Mouse (Mus musculus) heart, postnatal 0 days (tissue): Measurements from ENCODE around the gene Selenok. TPM values are rescaled to one million over a fixed set of nuclear protein-coding genes. Genes with fewer than 3 reads are reported as not detected.
A peak's percentile ranks its signal among the peaks of the same experiment; 100 is the strongest.

Experiments
- ATAC-seq: fragments of 200-750 bp; cut with Nextera tagmentation; 2 replicates; pipeline ENCODE4 v1.8.0; 2017; ENCODE audit warnings: low read depth, moderate number of reproducible peaks, moderate library complexity; ENCODE audit not compliant: insufficient read depth
- DNase-seq: peaks from one replicate; pipeline ENCODE4 v3.0.0-alpha.2; 2016; ENCODE audit warnings: low spot score
- H3K27ac ChIP-seq: fragments of 300-500 bp; sonication (generic); 2 replicates; pipeline ENCODE4 v1.5.1; 2014; ENCODE audit warnings: low read depth, mild to moderate bottlenecking
- H3K27me3 ChIP-seq: fragments of 300-500 bp; sonication (generic); 2 replicates; pipeline ENCODE4 v1.6.1; 2014; ENCODE audit warnings: low read length, mixed read lengths; ENCODE audit not compliant: control insufficient read depth, insufficient read depth
- H3K36me3 ChIP-seq: fragments of 300-500 bp; sonication (generic); replicated peaks from 2 replicates; pipeline ENCODE4 v1.6.1; 2014; ENCODE audit warnings: low read length, mixed read lengths; ENCODE audit not compliant: control insufficient read depth, insufficient read depth
- H3K4me1 ChIP-seq: fragments of 300-500 bp; sonication (generic); 2 replicates; pipeline ENCODE4 v1.6.1; 2014; ENCODE audit warnings: antibody characterized with exemption; ENCODE audit not compliant: control insufficient read depth, insufficient read depth
- H3K4me2 ChIP-seq: fragments of 300-500 bp; sonication (generic); 2 replicates; pipeline ENCODE4 v1.6.1; 2014; ENCODE audit warnings: low read depth, mild to moderate bottlenecking, low read length, moderate library complexity
- H3K4me3 ChIP-seq: fragments of 300-500 bp; sonication (generic); 2 replicates; pipeline ENCODE4 v1.5.1; 2014; ENCODE audit warnings: low read depth, low read length
- H3K9ac ChIP-seq: fragments of 300-500 bp; sonication (generic); replicated peaks from 2 replicates; pipeline ENCODE4 v1.6.1; 2014; ENCODE audit warnings: low read depth, low read length, mixed read lengths
- H3K9me3 ChIP-seq: fragments of 300-500 bp; sonication (generic); replicated peaks from 2 replicates; pipeline ENCODE4 v1.6.1; 2016; ENCODE audit warnings: low read length; ENCODE audit not compliant: control insufficient read depth
- CTCF ChIP-seq: IDR thresholded peaks from 2 replicates; pipeline ENCODE4 v1.5.1; 2016; ENCODE audit warnings: antibody characterized with exemption, control low read depth, low read depth
- EP300 ChIP-seq: IDR thresholded peaks from 2 replicates; pipeline ENCODE4 v1.6.1; 2016; ENCODE audit warnings: antibody characterized with exemption, low read depth
- WGBS: fragments of 180-500 bp; shearing (Covaris S2); extraction: QIAGEN DNeasy Blood & Tissue Kit; methylation state at CpG from one replicate; pipeline ENCODE4 v1.1.7; 2014; 5-methylcytosine and 5-hydroxymethylcytosine counted together
- polyA plus RNA-seq: library from polyadenylated mRNA; unstranded; fragments of >200 nt; fragmentation: Nextera tagmentation; extraction: Ambion mirVana; gene quantifications from 2 replicates; pipeline ENCODE4 v1.2.1, GENCODE M21; 2015
- total RNA-seq: library from RNA; depleted of rRNA; stranded (reverse); fragments of >200 nt; gene quantifications from 2 replicates; pipeline ENCODE4 v1.2.3, GENCODE M21; 2014; ENCODE audit warnings: low replicate concordance

Gene Selenok
- total and polyA plus RNA-seq, 2 experiments from 2014 or later = 49.7 to 252 TPM

DNA sequence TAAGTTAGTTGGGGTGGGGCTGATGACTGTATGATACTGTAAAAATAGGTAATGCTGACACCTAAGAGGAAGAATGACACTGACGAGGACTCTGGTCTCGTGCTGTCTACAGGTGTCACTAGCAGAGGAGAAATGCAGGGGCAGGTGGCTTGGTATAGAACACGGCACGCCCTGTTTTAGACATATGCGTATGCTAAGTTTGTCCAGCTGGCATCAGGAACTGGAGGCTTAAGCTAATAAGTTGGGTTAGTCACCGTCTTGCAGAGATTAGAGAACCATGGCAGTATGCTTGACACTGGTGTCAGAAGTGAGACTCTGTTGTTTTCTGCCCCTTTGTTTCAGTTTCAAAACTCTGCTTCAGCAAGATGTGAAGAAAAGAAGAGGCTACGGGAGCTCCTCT is 3.3 kb downstream of the Selenok start:
- H3K36me3 ChIP-seq = peaks cover 49% of the 10 kb centered on the region
- WGBS = 91% methylated on average over 7 of the region's 7 CpGs
- no peaks in the 10 kb centered on the region for H3K9me3 ChIP-seq
- no peak for DNase-seq
- no peak overlapping the region for H3K4me2 ChIP-seq
- no peak overlapping the region for H3K9ac ChIP-seq
- no peak overlapping the region for H3K27ac ChIP-seq
- peaks cover 12% of the 10 kb centered on the region for H3K4me1 ChIP-seq
- no peaks in the 10 kb centered on the region for H3K27me3 ChIP-seq
- ATAC-seq = no peak
- no peak overlapping the region for H3K4me3 ChIP-seq
- TF ChIP-seq CTCF (no peak), EP300 (no peak)

GRCm38 (mm10) chr14:29971993-29972392 is 3.9 kb downstream of the Selenok start:
- Histone ChIP-seq H3K9me3 (no peaks in the 10 kb centered on the region), H3K27ac (no peak overlapping the region), H3K4me2 (no peak overlapping the region), H3K9ac (no peak overlapping the region), H3K36me3 (peaks cover 49% of the 10 kb centered on the region), H3K27me3 (no peaks in the 10 kb centered on the region), H3K4me3 (no peak overlapping the region), H3K4me1 (peaks cover 12% of the 10 kb centered on the region)
- no peak for DNase-seq
- 89% methylated on average over 5 of the region's 5 CpGs for WGBS
- TF ChIP-seq EP300 = no peak
- TF ChIP-seq CTCF = no peak
- no peak for ATAC-seq

DNA sequence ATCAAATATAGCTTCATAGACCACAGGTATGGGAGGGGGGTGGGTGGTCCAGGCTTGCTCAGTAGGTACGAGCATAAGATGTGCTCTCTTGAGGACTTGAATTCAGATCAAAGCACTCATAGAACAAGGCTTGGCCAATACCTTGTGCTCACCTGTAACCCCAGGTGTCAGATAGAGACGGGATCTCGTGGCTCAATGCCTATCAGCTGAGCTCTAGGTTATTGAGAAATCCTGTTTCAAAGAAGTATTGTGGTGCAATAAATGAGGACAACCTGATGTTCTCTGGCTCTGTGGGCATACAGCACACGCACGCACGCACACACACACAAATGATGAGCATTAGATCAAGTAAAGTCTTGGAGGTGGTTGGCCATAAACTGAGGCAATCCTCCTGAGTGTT is 8.8 kb downstream of the Selenok start:
- ATAC-seq (no peak), DNase-seq (no peak)
- Histone ChIP-seq H3K4me1 (peaks cover 8% of the 10 kb centered on the region; the same call in 1 of the 2 replicates), H3K27ac (no peak overlapping the region), H3K4me2 (no peak overlapping the region), H3K9me3 (no peaks in the 10 kb centered on the region), H3K27me3 (no peaks in the 10 kb centered on the region), H3K36me3 (peaks cover 50% of the 10 kb centered on the region), H3K9ac (no peak overlapping the region), H3K4me3 (no peak overlapping the region)
- TF ChIP-seq EP300 (no peak), CTCF (no peak)
- WGBS = 88% methylated on average over 6 of the region's 6 CpGs

- H3K27me3 ChIP-seq = no peaks in the 10 kb centered on the region
- H3K36me3 ChIP-seq = peaks cover 50% of the 10 kb centered on the region
- DNase-seq (peak; percentile 90), ATAC-seq (peak; percentile 96)
- peak within 1 kb of the TSS; percentile 78 for H3K4me3 ChIP-seq
- peak within 1 kb of the TSS; percentile 80 for H3K9ac ChIP-seq
- H3K9me3 ChIP-seq = no peaks in the 10 kb centered on the region
- peak within 1 kb of the TSS; percentile 92 for H3K27ac ChIP-seq
- TF ChIP-seq CTCF (no peak), EP300 (peak; percentile 74; the same call in 1 of the 2 replicates)
- WGBS = 1% methylated on average over 44 of the region's 44 CpGs
- peak within 1 kb of the TSS; percentile 77 for H3K4me2 ChIP-seq
- peaks cover 8% of the 10 kb centered on the region; the same call in 1 of the 2 replicates for H3K4me1 ChIP-seq
Measured at GRCm38 (mm10) chr14:29978254-29979204, 10.4 kb downstream of the Selenok start, which contains the start of gene Actr8. Actr8 (plus strand) TSS chr14:29978337.

GRCm38 (mm10) chr14:29980447-29981205 is 12.5 kb downstream of the Selenok start:
- Histone ChIP-seq H3K4me2 (no peak overlapping the region), H3K27ac (no peak overlapping the region), H3K36me3 (peaks cover 55% of the 10 kb centered on the region), H3K4me1 (peaks cover 8% of the 10 kb centered on the region; the same call in 1 of the 2 replicates), H3K9me3 (no peaks in the 10 kb centered on the region), H3K4me3 (no peak overlapping the region), H3K9ac (no peak overlapping the region), H3K27me3 (no peaks in the 10 kb centered on the region)
- ATAC-seq = no peak
- no peak for DNase-seq
- peak; percentile 39 for TF ChIP-seq CTCF
- TF ChIP-seq EP300 = no peak
- 92% methylated on average over 10 of the region's 10 CpGs for WGBS
